Mouse (Mus musculus): ENCODE results near the gene Aga. TPM values are rescaled to one million over a fixed set of nuclear protein-coding genes. Genes with fewer than 3 reads are reported as not detected.

The Aga gene
- 2.3 and 5.8 TPM in 2 replicates for polyA plus RNA-seq (2012; rRNA removed)

DNA sequence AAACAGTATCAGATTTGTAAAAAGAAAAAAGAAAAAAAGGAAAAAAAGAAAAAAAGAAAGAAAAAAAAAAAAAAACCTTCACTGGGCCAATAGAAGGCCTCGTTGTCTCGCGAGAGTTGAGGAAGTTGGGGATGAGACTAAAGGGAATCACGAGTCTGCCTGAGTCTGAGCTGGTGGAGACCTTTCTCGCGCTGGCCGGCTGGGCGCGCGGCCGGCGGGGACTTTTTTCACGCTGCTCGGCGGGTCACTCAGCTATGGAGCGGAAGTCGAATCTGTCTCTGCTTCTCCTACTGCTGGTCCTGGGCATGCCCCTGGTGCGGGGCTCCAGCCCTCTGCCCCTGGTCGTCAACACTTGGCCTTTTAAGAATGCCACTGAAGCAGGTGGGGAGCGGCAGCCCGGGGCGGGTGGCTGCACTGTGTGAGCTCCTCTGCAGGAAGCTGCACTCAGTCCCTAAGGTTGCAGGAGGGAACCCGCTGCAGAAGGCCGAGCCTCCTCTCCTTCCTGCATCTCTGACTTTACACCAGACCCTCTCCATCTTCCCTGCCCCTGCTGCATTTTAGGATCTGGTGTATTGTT, at the start of gene Aga:
TSS of gene Aga (plus strand) at position 177 of the 577 bp plus-strand sequence.
- TF ChIP-seq CTCF (IDR thresholded peaks at IDR 0.05; ENCODE audit: borderline replicate concordance, extremely low read depth, insufficient read depth, insufficient read length): no peak
- peak; percentile 31; the same call in 1 of the 2 replicates for TF ChIP-seq POLR2A (IDR thresholded peaks at IDR 0.05; ENCODE audit: borderline replicate concordance, extremely low read depth, insufficient read depth, insufficient read length, poor library complexity, severe bottlenecking)

DNA sequence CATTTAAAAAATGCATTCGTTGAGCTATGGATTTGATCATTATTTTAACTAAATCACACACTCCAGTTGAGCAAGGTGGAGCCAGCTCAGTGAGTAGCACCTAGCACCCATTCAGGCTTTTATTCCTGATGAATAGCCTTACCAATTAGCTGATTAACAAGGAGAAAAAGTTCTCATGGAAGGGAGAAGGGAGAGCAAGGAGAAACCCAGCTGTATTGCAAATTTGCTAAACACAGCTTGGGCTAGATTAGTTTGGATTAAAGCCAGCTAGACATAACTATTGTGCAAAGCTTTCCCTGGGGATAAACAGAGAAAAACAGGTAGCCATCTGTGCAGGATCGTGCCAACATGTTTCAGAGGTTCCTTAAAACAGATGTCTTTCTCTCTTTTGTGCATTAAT, 22.5 kb upstream of the Aga start:
- DNase-seq (ENCODE audit: low read depth): peak; percentile 86

More for the DNA sequence above, at the start of gene Aga:
- DNase-seq (ENCODE audit: low read depth): peak; percentile 97

DNA sequence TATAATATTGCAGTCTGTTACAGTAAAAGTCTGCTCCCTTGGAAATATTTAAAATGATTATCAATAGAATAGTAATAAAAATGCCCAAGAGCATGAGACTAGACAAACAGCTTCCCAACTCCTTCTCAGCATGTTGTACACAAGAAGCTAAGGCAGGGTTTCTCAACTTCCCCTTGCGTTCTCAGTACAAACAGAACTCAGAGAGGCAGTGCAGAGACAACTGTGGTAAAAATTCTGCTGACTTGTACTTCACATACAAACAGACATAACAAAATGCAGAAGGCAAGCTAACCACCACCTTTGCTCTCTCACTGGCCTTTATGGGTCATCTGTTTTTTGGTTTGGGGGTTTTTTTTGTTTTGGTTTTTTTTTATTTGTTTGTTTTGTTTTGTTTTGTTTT, 15.3 kb upstream of the Aga start:
- DNase-seq (ENCODE audit: low read depth): no peak
- no peak for TF ChIP-seq CTCF (IDR thresholded peaks at IDR 0.05; ENCODE audit: borderline replicate concordance, extremely low read depth, insufficient read depth, insufficient read length)
- no peak for TF ChIP-seq POLR2A (IDR thresholded peaks at IDR 0.05; ENCODE audit: borderline replicate concordance, extremely low read depth, insufficient read depth, insufficient read length, poor library complexity, severe bottlenecking)

More for the DNA sequence above, 22.5 kb upstream of the Aga start:
- TF ChIP-seq POLR2A (IDR thresholded peaks at IDR 0.05; ENCODE audit: borderline replicate concordance, extremely low read depth, insufficient read depth, insufficient read length, poor library complexity, severe bottlenecking) (no peak), CTCF (IDR thresholded peaks at IDR 0.05; ENCODE audit: borderline replicate concordance, extremely low read depth, insufficient read depth, insufficient read length) (no peak)

DNA sequence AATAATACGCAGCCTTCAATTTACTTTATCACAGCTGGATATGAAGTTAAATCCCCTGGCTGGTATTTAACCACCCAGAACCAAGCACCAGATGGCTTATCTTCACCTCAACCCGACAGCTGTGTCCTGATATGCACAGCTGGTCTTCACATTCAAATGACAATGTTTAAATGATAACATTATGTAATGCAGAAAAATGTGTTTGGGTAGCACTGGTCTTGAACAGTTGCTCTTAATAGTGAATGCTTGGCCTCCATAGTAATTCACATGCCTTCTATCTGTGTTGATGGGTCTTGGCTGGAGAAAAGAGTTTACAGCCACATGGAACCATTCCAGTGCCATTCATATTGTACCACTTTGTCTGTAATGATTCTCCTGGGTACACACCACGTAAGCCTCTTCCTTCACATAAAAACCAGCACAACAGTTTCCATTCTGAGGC, 14.6 kb upstream of the Aga start:
- peak; percentile 41 for DNase-seq (ENCODE audit: low read depth)
- TF ChIP-seq CTCF (IDR thresholded peaks at IDR 0.05; ENCODE audit: borderline replicate concordance, extremely low read depth, insufficient read depth, insufficient read length) (no peak), POLR2A (IDR thresholded peaks at IDR 0.05; ENCODE audit: borderline replicate concordance, extremely low read depth, insufficient read depth, insufficient read length, poor library complexity, severe bottlenecking) (no peak)

DNA sequence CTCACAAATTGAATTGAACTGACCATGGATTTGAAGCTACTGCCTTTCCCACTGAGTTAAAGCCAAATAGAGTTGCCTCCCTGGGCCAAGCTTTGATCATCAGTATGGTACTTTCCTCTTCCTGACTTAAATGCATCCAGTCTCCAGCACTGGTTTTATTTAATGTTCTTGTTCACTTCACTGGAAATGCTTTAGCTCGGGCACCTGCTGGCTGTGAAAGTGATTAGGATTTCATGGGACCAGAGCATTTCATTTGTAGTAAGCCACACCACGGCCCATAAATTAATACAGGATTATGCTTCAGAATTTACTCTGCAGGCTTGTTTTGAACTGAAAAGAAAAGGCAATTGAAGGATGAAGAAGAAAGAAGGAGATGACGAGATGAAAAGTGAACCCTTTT, 26.5 kb downstream of the Aga start:
- DNase-seq (ENCODE audit: low read depth): peak; percentile 65

DNA sequence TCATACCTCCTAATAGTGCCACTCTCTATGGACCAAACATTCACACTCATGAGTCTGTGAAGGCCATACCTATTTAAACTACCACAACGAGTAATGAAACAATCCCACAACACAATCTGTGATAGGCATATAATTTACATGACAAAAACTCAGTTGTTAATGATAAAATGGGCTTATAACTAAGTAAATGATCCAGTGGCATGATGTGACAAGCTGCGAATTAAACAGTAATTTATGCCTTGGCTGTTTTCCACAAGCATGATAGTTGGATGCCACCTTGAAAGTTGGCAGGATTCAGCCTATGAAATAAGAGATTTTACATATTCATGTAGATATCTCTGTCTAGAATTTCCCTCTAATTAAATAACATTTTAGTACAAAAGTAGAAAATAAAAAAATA, 28.1 kb downstream of the Aga start:
- TF ChIP-seq POLR2A (IDR thresholded peaks at IDR 0.05; ENCODE audit: borderline replicate concordance, extremely low read depth, insufficient read depth, insufficient read length, poor library complexity, severe bottlenecking) (no peak), CTCF (IDR thresholded peaks at IDR 0.05; ENCODE audit: borderline replicate concordance, extremely low read depth, insufficient read depth, insufficient read length) (no peak)
- peak; percentile 67 for DNase-seq (ENCODE audit: low read depth)

DNA sequence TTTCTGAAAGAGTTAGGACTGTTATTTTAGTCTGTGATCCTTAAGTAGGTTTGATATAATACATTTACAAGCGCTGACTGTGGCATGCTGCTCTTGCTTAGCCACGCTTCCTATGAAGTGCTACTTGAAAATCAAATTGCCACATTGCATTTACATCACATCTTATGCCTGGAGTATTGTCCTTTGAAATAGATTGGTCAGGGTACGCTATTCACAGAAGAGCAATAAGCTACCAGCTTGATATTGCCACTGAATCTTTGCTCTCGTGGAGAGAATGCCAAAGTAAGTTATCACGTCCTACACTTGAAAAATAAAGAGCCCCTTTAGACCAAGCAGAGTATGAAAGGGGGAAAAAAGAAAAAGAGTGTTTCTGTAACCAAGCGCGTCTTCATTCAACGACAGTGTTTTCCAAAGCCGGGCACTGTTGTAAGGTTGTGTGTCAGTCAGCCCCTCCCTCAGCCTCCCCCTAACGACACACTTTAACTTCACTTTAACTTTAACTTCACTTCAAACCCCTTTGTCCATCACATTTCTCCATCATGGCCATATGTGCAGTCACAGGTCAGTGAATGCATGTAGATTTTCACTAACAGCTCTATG, 51.0 kb downstream of the Aga start:
- no peak for TF ChIP-seq CTCF (IDR thresholded peaks at IDR 0.05; ENCODE audit: borderline replicate concordance, extremely low read depth, insufficient read depth, insufficient read length)
- TF ChIP-seq POLR2A (IDR thresholded peaks at IDR 0.05; ENCODE audit: borderline replicate concordance, extremely low read depth, insufficient read depth, insufficient read length, poor library complexity, severe bottlenecking): no peak
- peak; percentile 72 for DNase-seq (ENCODE audit: low read depth)

DNA sequence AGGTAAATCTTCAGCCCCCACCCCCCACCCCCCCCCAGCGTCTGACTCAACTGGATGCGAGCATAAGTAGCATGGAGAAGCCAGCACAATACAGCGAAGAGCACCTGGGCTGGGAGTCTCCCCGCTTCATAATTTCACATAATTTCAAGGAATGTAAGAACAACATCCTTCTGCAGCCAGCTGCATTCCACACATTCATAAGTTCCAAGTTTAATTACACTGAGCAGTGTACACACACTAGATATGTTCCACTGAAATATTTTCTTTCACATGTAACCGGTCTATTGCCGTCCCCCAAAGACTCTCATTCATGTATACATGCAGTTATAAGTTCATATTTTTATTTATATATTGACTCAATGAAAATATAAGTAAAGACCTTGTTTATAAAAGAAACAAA, 54.7 kb downstream of the Aga start:
- no peak for TF ChIP-seq POLR2A (IDR thresholded peaks at IDR 0.05; ENCODE audit: borderline replicate concordance, extremely low read depth, insufficient read depth, insufficient read length, poor library complexity, severe bottlenecking)
- TF ChIP-seq CTCF (IDR thresholded peaks at IDR 0.05; ENCODE audit: borderline replicate concordance, extremely low read depth, insufficient read depth, insufficient read length): no peak

More for the DNA sequence above, 54.7 kb downstream of the Aga start:
- no peak for DNase-seq (ENCODE audit: low read depth)

Other genes starting within 250 kb of the Aga start
- gene Neil3, start 127.3 kb downstream of the Aga start, polyA plus RNA-seq (2012; rRNA removed): 8.4 and 13.3 TPM in 2 replicates

All from brain, embryonic 14.5 days (tissue).